18 mouse cellular contexts compared by ENCODE assay signal in the genomic region with DNA sequence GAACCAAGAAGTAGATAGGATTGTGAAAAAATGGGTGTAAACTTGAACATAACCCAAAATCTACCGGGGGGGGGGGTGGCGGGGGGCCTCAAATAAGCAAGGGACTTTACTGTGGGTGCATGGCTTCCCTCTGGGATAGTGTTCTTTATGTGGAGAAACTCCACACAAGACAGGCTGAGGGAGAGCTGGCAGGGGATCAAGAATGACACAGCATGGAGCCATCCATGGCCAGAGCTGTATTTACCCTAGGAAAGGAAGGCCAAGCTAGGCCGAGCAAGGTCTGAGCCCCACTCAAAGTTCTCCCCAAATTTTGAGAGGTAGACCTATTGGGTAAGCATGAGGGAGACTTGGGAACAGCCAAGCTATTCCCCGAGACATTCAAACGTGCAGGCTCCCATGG. TPM values are rescaled to one million over a fixed set of nuclear protein-coding genes. Genes with fewer than 3 reads are reported as not detected.
DNase-seq lines count a peak whose midpoint lies in the region; ATAC-seq and TF ChIP-seq lines count a peak whose summit lies in the region.
"Had no signal": no experiment of that assay in that cellular context is flagged by ENCODE, and none has a peak within 500 bp of the region (broad histone marks: within the 10 kb centered on the region; RNA-seq: fewer than 3 reads in every experiment).

No protein-coding gene starts in this region.

- no peak for ATAC-seq in hindbrain, embryonic 14.5 days (ENCODE audit: low FRiP score)
- ATAC-seq in intestine, postnatal 0 days, result no peak
- ATAC-seq: forebrain, embryonic 13.5 days; hindbrain, embryonic 16.5 days; intestine, embryonic 16.5 days; Patski had no signal

- H3K4me2 ChIP-seq in hindbrain, embryonic 14.5 days (replicated peaks), result no peak overlapping the region
- no peak overlapping the region for H3K4me2 ChIP-seq in intestine, postnatal 0 days (replicated peaks; ENCODE audit: low read depth)
- H3K4me2 ChIP-seq: forebrain, embryonic 13.5 days; kidney, embryonic 15.5 days; stomach, embryonic 15.5 days had no signal

- WGBS in hindbrain, embryonic 14.5 days, result 84% methylated on average over 5 of the region's 5 CpGs
- WGBS in intestine, postnatal 0 days, result 82% methylated on average over 5 of the region's 5 CpGs

- no peak overlapping the region for H3K27ac ChIP-seq in hindbrain, embryonic 14.5 days
- H3K27ac ChIP-seq in intestine, postnatal 0 days (ENCODE audit: low read depth, low read length), result no peak overlapping the region
- H3K27ac ChIP-seq: forebrain, embryonic 13.5 days; kidney, embryonic 15.5 days; stomach, embryonic 15.5 days had no signal

- H3K27me3 ChIP-seq in hindbrain, embryonic 14.5 days (ENCODE audit: control insufficient read depth, insufficient read depth, low read length), result no peaks in the 10 kb centered on the region
- no peaks in the 10 kb centered on the region for H3K27me3 ChIP-seq in intestine, postnatal 0 days (replicated peaks; ENCODE audit: control insufficient read depth, insufficient read depth, low read length)
- H3K27me3 ChIP-seq: kidney, embryonic 15.5 days; Patski; stomach, embryonic 15.5 days had no signal

- peak; percentile 57 for DNase-seq in heart, adult 11 months
- no peak for DNase-seq in heart, postnatal 10 days
- DNase-seq in testis, postnatal 10 days (ENCODE audit: low spot score), result peak; percentile 52
- no peak for DNase-seq in testis, postnatal 14 days (ENCODE audit: low spot score)
- DNase-seq in cerebellum, adult 9-10 months, result peak; percentile 47
- DNase-seq in hindbrain, embryonic 14.5 days (ENCODE audit: low spot score), result no peak
- DNase-seq: gastrocnemius, postnatal 10 days; heart, adult 18-20 months; heart, postnatal 4 days; lung, postnatal 36 days; right cerebral cortex, postnatal 25 days had no signal

- H3K36me3 ChIP-seq in hindbrain, embryonic 14.5 days (replicated peaks; ENCODE audit: control insufficient read depth, insufficient read depth), result no peaks in the 10 kb centered on the region
- no peaks in the 10 kb centered on the region for H3K36me3 ChIP-seq in intestine, postnatal 0 days (ENCODE audit: control insufficient read depth, insufficient read depth)
- H3K36me3 ChIP-seq: kidney, embryonic 15.5 days; stomach, embryonic 15.5 days had no signal

- peaks cover 11% of the 10 kb centered on the region; the same call in 1 of the 2 replicates for H3K4me1 ChIP-seq in hindbrain, embryonic 14.5 days (replicated peaks; ENCODE audit: control insufficient read depth, insufficient read depth, low read length)
- H3K4me1 ChIP-seq in intestine, postnatal 0 days (replicated peaks; ENCODE audit: control insufficient read depth, insufficient read depth, low read length), result no peaks in the 10 kb centered on the region
- H3K4me1 ChIP-seq: kidney, embryonic 15.5 days; stomach, embryonic 15.5 days had no signal

- no peak overlapping the region for H3K9ac ChIP-seq in hindbrain, embryonic 14.5 days
- no peak overlapping the region for H3K9ac ChIP-seq in intestine, postnatal 0 days (ENCODE audit: low read depth, low read length)
- H3K9ac ChIP-seq: forebrain, embryonic 13.5 days; kidney, embryonic 15.5 days; stomach, embryonic 15.5 days had no signal

- H3K9me3 ChIP-seq in hindbrain, embryonic 14.5 days (ENCODE audit: control insufficient read depth, low read length), result no peaks in the 10 kb centered on the region
- H3K9me3 ChIP-seq in intestine, postnatal 0 days (ENCODE audit: control insufficient read depth), result no peaks in the 10 kb centered on the region
- H3K9me3 ChIP-seq: forebrain, embryonic 13.5 days; kidney, embryonic 15.5 days; stomach, embryonic 15.5 days had no signal

- intact Hi-C loops in heart, postnatal 10 days (cut with DNase I), result no loop called here

- no peak overlapping the region for H3K4me3 ChIP-seq in hindbrain, embryonic 14.5 days (replicated peaks; ENCODE audit: low read length)
- H3K4me3 ChIP-seq in intestine, postnatal 0 days (ENCODE audit: low read depth, low read length), result no peak overlapping the region
- H3K4me3 ChIP-seq: forebrain, embryonic 13.5 days; kidney, embryonic 15.5 days; stomach, embryonic 15.5 days had no signal

- no peak for TF ChIP-seq CTCF in intestine, postnatal 0 days (IDR thresholded peaks at IDR 0.05; ENCODE audit: low read depth)

RNA-seq across cellular contexts. Expression of a gene that starts 28.4 kb away (rescaled TPM):
- 1 to 10 TPM; 2.6 TPM for total RNA-seq in heart, postnatal 10 days (2021)
- polyA plus RNA-seq in hindbrain, embryonic 14.5 days (2014; fragmentation: Nextera tagmentation; extraction: Ambion mirVana), result 51.8 and 63.9 TPM in 2 replicates
- 11.0 and 11.8 TPM in 2 replicates for polyA plus RNA-seq in intestine, postnatal 0 days (2015; fragmentation: Nextera tagmentation; extraction: Ambion mirVana)

Comparison
In these comparisons a context has a peak if more than half of its experiments do, and no peak if none do; other contexts are left out.
1. DNase-seq: peak in heart, adult 11 months (single experiment), testis, postnatal 10 days (single experiment) and cerebellum, adult 9-10 months (single experiment); none in heart, postnatal 10 days (0 of 2), testis, postnatal 14 days (single experiment) and hindbrain, embryonic 14.5 days (single experiment).